Mouse (Mus musculus): Measurements from ENCODE around the gene Kmt2b.

Gene Kmt2b

GRCm38 (mm10) chr7:30588676-30589434 lies at the start of gene Kmt2b:
Kmt2b (minus strand) TSS chr7:30588726.
- peak; percentile 96 to 97 for DNase-seq (ENCODE audit: low spot score in 2 of 2)

DNA sequence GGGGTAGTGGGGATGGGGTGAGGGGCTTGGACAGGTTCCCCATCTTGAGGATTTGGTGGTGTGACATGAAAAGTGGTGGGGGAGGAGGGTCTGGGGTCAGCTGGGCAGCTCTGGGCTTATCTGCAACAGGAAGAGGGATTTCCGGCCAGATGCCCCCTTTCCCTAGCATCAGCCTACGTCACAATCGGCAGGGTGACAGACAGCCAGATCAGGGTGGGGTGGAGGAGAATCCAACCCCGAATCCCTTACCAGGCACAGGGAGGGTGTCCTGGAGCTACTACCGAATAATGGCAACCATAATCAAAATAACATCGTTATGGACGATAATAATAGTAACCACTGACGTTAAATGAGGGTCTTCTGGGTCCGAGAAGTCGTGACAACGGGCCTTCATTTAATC lies 47.9 kb upstream of the Kmt2b start:
- no peak for DNase-seq (ENCODE audit: low spot score in 2 of 2)

GRCm38 (mm10) chr7:30635752-30636151 lies 47.2 kb upstream of the Kmt2b start, which contains the start of gene Etv2:
Etv2 (minus strand) TSS chr7:30635852.
- DNase-seq (ENCODE audit: low spot score in 2 of 2): no peak

GRCm38 (mm10) chr7:30634621-30635020 lies 46.1 kb upstream of the Kmt2b start:
- DNase-seq (ENCODE audit: low spot score in 2 of 2): no peak

DNA sequence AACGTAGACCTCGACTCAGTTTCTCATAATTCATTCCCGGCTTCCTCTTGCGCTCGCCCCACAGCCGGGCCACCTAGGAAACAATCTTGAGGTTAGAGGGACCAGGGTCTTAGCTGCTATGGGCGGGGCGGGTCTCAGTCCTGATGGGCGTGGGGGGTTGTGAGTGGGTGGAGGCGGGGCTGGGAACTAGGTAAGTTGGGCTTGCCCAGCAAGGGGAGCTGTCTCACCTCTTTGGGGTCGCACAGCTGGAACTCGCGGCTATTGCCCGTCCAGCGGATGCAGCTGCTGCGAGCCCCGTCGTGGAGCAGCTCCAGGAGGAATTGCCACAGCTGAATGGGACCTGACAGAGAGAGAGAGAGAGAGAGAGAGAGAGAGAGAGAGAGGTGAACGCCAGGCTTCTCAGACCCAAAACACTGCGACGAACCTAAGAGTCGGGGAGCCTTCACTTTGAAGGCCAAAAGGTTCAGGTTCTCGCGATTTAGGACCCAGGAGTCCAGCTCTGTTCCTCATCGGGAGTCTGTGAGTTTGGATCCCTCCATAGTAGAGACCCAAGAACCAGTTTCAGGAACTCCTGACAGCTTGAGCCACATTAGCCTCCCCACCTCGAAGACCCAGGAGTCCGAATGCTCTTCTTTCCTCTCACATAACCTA lies 45.4 kb upstream of the Kmt2b start:
- DNase-seq (ENCODE audit: low spot score in 2 of 2): no peak

GRCm38 (mm10) chr7:30629013-30629412 lies 40.5 kb upstream of the Kmt2b start:
- DNase-seq (ENCODE audit: low spot score in 2 of 2): no peak

- DNase-seq (ENCODE audit: low spot score in 2 of 2): no peak
These were observed 38.1 kb upstream of the Kmt2b start for GRCm38 (mm10) chr7:30626647-30627046.

DNA sequence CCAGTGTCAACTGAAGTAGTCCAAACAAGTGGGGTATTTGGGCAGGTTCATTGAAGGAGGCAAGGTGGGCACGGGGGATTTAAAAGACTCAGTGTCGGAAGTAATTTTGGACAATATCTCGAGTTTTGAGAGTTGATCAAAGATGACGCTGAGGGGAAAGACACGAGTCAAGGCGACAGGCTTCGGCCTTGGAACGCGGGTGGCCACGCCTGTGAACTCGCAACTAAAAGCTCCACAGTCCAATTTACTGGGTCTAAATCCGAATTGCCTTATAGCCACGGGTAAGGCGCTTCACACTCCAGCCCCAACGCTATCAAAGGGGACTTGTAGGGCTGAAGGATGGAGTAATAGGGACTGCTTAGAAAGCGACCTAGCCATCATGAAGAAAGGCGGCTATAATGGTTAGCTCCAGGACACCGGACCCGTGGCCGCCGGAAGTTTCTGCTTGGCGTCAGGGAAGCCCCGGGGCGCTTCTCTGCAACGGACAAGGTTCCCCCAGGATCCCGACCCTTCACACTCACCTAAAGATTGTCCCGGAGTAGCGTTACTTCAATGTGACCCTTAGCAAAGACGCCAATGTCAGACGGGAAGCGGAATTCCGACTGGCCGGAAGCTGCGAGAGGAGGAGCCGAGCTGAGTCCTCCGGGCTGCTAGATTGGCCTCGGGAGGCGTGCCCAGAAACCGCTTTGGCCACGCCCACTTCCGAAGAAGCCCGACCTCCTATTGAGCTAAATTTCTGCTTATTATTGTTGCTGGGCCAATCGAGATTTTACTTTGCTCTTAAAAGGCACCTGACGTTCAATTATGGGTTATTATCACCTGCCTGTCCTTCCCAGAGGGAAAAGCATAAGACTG lies 37.2 kb upstream of the Kmt2b start, which contains the start of gene Cox6b1:
Cox6b1 (minus strand) TSS at position 622 of the 855 bp plus-strand sequence.
- peak; percentile 78 to 83 for DNase-seq (ENCODE audit: low spot score in 2 of 2)

- no peak for DNase-seq (ENCODE audit: low spot score in 2 of 2)
These were observed 30.7 kb upstream of the Kmt2b start for GRCm38 (mm10) chr7:30619202-30619601.

DNA sequence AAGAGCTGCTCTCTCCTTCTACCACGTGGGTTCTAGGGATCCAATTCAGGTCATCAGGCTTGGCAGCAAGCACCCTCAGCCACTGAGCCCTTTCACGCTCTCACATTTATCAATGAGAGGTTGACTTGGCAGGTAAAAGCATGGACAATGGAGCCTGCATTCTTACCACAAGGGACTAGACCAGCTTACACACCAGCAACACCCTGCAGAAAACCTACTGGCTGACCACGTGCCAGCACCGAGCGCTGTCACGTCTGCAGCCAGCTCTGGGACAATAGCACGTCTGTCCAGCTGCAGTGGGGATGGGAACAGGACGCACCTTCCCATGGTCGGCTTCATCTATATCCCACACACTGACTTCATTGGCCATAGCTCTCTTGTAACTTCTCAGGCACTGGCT lies 30.1 kb upstream of the Kmt2b start:
- no peak for DNase-seq (ENCODE audit: low spot score in 2 of 2)

GRCm38 (mm10) chr7:30615049-30615760 lies 26.7 kb upstream of the Kmt2b start:
- no peak for DNase-seq (ENCODE audit: low spot score in 2 of 2)

DNA sequence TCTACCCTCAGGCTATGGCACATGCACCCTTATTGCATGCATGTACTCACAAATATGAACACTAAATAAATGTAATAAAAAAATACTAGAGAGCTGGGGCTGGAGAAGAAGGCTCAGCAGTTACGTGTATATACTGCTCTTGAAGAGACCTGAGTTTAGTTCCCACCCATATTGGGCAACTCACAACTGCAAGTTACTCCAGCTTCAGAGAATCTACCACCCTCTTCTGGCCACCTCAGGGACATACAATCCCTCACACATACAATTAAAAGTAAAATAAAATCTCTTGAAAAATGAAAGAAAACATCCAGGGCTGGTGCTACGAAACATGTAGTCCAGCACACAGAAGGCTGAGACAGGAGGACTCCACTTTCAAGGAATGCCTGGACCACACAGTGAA lies 25.9 kb upstream of the Kmt2b start:
- no peak for DNase-seq (ENCODE audit: low spot score in 2 of 2)

DNA sequence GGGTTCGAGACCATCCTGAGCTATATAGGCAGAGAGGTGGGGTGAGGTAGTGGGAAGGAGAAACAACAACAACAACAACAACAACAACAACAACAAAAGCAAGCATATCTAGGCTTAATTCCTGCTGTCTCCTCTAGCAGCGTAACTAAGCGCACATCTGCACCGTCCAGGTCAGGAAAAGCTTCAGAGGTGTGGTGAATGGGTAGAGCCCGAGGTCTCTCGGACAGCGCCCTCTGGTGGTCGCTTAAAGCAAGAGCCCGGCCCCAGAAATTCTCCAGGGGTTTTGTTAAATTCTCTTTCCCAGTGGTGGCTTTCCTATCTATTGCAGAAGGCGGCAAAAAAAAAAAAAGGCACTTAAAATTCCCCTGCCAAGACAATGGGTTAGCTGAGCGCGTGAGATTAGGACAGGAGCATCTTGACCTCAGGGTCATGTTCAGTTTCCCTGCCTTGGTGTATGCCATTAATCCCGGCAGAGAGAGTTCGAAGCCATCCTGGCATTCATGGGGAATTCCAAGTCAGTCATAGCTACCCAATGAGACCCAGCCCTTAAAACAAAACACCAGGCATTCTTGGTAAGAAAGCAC lies 25.1 kb upstream of the Kmt2b start:
- peak; percentile 38 to 45 for DNase-seq (ENCODE audit: low spot score in 2 of 2)

DNA sequence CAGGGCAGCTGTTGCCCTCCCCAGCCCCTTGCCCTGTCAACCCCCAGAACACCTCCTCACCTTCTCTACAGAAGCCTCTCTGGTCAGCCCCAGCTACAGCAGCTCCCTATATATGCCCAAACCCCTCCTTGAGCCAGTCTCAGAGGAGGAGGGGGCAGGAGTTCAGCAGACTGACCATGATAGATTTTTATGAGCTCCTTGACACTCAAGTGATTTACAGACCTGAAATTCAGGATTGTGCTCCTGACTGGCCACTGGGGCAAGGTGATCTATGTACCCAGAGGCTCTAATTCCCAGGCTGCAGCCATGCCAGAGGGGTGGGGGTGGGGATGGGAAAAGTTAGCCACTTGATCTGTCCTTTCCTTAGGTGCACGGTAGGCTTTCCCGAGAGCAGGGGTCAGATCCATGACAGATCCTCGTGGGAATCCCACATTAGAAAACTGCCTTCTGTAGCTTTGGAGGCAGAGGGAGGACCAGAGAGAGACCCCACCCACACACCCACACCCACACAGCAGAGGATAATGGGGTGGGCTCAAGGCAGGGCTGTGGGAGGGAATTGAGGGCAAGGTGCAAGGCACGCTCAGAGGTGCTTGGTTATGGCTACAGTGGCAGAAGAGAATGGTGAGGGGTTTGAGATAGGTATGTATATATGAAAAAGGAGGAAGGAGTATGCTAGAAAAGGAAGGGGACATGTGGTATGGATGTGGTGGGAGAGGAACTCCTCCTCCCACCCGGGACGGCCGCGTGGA lies 24.3 kb upstream of the Kmt2b start, which contains the start of gene Upk1a:
Upk1a (minus strand) TSS at position 194 of the 749 bp plus-strand sequence.
- DNase-seq (ENCODE audit: low spot score in 2 of 2): no peak

DNA sequence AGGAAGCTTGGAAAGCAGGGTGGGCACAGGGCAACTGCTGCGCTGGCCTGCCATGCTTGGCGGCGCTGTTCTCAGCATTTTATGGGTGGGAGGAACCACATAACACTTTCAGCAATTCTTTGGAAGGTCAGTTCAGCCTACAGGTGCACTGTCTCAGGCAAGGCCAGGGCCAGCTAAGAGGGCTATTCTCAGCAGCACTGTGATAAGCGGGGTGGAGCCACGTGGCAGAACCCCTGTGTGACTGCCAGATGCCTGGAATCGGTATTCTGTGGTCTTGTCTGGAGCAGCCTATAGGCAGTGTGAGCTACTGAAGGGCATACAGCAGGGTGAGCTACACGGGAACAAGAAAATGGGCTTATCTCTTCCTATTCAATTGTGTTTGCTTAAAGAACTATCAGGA lies 21.5 kb upstream of the Kmt2b start:
- DNase-seq (ENCODE audit: low spot score in 2 of 2): no peak

- DNase-seq (ENCODE audit: low spot score in 2 of 2): no peak
These were observed 19.9 kb upstream of the Kmt2b start for GRCm38 (mm10) chr7:30608476-30608875.

GRCm38 (mm10) chr7:30607706-30608309 lies 19.3 kb upstream of the Kmt2b start:
- DNase-seq (ENCODE audit: low spot score in 2 of 2): no peak

GRCm38 (mm10) chr7:30604944-30605343 lies 16.4 kb upstream of the Kmt2b start:
- no peak for DNase-seq (ENCODE audit: low spot score in 2 of 2)

GRCm38 (mm10) chr7:30604424-30604823 lies 15.9 kb upstream of the Kmt2b start:
- DNase-seq (ENCODE audit: low spot score in 2 of 2): no peak

DNA sequence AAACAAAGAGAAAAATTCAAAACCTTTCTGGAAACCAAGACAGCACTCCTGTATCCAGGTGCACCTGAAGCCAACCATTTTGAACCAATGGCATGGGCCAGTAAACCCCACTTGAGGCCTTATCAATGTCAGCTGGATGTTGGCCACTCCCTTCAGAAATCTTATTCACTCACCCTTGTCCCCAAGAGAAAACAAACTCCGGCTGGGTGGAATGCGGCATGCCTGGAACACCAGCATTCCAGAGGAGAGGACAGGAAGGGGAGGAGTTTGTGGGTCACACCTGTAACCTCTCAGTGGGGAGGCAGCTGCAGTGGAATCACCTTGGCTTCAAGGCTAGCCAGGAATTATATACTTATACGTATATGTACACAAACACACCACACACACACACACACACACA lies 14.1 kb upstream of the Kmt2b start:
- DNase-seq (ENCODE audit: low spot score in 2 of 2): no peak

All from frontal cortex, postnatal 36 days (tissue).